Mouse (Mus musculus): ENCODE results near the gene Map2k2.

Gene Map2k2

DNA sequence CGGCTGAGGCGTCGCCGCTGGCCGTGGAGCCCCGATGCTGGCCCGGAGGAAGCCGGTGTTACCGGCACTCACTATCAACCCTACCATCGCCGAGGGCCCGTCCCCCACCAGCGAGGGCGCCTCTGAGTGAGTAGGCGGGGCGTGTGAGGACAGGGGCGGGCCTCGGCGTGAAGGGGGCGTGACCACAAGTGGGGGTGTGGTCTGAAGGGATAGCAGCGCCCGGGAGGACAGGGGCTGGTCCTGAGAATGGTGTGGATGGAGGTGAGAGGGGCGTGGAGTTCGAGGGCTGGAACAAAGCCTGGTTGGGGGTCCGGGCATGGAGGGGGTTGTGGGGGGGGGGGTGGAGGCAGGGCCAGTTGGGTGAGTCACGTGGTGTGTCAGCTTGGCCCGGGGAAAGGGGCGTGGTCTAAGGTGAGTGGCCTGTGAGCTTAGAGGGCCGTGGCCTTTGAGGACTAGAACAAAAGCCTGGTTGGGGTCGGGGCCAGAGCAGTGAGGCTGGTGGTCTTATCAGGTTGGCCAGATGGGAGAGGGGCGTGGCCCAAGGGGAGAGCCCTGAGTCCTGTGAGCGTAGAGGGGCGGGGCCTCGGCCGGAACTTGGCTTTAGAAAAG, 502 bp downstream of the Map2k2 start:
- DNase-seq: peak in 1 of 2 experiments; percentile 86

- DNase-seq: no peak
Observed at GRCm38 (mm10) chr10:81112946-81113345, 7.2 kb downstream of the Map2k2 start.

- DNase-seq: no peak
Observed at GRCm38 (mm10) chr10:81119625-81120024, 13.9 kb downstream of the Map2k2 start.

GRCm38 (mm10) chr10:81120650-81121049, 14.9 kb downstream of the Map2k2 start:
- peak in 1 of 2 experiments; percentile 20 for DNase-seq

- no peak for DNase-seq
Observed at GRCm38 (mm10) chr10:81122889-81123288, 17.2 kb downstream of the Map2k2 start.

DNA sequence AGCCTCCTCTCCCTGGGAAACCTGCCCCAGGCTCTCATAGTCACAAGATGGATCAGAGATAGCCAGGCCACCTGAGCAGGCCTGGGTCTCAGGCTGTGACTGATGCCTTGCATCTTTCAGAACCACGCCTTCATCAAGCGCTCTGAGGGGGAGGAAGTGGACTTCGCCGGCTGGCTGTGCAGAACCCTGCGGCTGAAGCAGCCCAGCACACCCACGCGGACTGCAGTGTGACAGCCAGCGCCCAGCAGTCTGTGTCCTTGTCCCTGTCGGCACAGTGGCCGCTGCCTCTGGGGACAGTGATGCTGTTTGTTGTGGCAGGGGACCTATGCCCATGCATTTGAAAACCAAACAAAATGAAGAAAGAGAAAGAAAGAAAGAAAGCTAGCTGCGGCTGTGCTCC, 17.8 kb downstream of the Map2k2 start:
- DNase-seq: peak in 1 of 2 experiments; percentile 20

- peak in 1 of 2 experiments; percentile 61 for DNase-seq
Observed at GRCm38 (mm10) chr10:81134181-81134587, 28.5 kb downstream of the Map2k2 start.

- peak; percentile 55 to 68 for DNase-seq
Observed at GRCm38 (mm10) chr10:81134966-81135681, 29.4 kb downstream of the Map2k2 start, which contains the start of gene Zbtb7a. Gene Zbtb7a, plus strand, starts transcription at chr10:81135220.

DNA sequence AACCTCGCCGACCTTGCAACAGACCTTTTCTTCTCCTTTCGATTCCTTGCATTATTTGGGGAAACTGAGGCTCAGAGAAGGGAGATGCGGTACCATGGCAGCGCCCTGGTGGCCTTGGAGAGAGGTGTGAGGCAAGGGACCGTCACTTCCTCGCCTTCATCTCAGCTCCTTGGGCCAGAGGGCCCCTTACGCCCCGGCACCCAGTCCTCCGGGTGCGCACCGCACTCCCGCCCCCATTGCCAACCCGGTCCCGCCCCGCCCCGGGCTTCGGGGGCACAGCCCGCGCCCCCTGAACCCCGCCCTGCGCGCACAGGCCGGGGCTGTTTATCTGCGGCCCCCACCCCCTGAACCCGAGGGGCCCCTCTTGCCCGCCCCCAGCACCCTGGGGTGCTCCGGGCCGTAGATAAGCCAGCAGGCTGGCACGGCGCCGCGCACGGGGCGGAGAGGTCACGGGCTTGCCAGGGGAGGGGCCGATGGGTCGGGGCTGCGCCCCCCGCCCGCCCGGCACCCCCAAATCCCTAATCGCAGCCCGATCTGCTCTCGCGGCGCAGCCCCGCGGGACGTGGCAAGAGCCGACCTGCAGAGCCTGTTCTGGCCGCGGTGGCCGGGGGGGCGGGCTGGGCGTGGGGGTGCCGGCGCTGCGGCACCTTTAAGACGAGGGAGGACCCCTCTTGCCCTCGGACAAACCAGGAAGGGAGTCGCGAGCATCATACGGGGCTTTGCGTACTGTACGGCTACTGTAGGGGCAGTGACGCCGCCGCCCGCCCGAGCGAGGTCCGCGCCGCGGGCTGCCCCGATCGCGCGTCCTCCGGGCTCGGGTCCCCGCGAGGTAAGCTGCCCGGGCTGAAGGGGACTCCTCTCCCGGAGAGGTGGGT, 30.4 kb downstream of the Map2k2 start:
- peak; percentile 82 to 85 for DNase-seq

- DNase-seq: peak; percentile 86 to 89
Observed at GRCm38 (mm10) chr10:81136706-81137231, 31.1 kb downstream of the Map2k2 start.

DNA sequence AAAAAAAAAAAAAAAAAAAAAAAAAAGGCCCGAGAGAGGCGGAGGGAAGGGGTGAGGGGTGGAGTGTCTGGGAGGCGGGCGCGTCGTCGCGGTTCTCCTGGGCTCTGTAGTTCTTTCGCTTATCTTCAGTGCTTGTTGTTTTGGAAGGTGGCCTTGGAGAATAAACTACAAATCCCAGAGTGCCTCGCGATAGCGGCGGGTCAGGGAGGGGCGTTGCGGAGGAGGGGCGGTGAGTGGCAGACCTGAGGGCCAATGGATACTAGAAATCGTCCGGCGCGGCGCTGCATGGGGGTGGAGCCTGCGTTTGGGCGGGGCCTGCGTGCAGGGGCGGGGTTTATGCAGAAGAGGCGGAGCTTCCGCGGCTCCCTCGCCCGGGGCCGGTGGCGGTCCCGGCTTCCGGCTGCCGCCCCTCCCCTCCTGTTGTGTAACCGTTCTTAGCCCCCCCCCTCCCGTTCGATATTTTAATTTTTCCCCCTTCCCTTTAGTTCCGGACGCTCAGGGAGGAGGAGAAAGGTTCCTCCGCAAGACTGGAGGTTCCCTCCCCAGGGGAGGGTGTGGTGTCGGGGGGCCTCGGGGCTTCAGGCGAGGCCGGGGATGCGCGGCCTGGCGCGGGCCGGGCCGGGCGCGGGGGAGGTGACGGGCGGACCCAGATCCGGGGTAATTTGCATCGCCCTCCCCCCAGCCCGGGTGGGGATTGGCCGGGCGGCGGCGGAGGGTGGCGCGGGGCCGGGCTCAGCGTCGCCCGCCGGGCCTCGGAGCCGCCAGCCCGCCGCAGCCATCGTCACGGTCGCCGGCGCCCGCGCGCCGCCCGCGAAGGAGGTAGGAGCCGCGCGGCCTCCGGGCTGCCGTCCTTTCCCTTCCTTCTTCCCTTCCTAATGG, 31.8 kb downstream of the Map2k2 start:
- peak; percentile 100 for DNase-seq

GRCm38 (mm10) chr10:81138131-81138782, 32.5 kb downstream of the Map2k2 start:
- peak; percentile 68 to 78 for DNase-seq

- DNase-seq: peak in 1 of 2 experiments; percentile 48
Observed at GRCm38 (mm10) chr10:81138821-81139528, 33.3 kb downstream of the Map2k2 start.

- DNase-seq: peak in 1 of 2 experiments; percentile 43
Observed at GRCm38 (mm10) chr10:81139529-81139846, 33.8 kb downstream of the Map2k2 start.

GRCm38 (mm10) chr10:81140005-81140404, 34.3 kb downstream of the Map2k2 start:
- DNase-seq: peak; percentile 74 to 82

DNA sequence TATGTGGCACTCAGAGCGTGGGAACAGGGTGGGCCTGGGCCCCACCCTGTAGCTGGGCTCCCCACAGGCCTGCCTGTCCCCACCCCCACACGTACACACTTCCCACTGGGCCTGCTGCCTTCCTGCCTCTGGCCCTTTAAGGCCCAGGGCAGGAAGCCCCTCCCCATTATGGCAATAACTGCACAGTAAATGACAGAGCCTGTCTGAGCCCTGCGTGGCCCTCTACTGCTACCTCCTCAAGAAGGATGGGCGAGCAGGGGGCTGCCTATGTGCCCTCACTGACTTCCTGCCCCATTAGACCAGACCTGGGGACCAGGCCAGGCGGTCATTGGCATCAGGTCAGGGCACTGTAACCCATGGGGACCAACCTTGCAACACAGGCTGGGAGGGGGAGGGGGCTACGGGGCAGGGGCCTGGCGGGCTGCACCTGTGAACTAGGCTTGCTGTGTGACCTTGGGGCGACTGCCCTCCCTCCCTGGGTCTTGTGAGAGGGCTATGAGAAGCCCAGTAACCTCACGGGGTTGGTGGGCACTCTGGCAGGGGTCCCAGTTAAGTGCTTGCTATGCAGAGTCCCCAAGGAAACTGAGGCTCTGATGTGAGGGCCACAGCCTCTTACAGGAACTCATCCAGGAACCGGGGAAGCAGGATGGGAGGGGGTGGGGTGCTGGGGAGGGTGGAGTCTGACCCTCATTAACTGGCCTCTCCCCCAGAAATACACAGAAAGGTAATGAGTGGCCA, 35.2 kb downstream of the Map2k2 start:
- DNase-seq: peak in 1 of 2 experiments; percentile 54

GRCm38 (mm10) chr10:81141455-81142210, 35.9 kb downstream of the Map2k2 start:
- peak in 1 of 2 experiments; percentile 40 for DNase-seq

- peak; percentile 66 to 71 for DNase-seq
Observed at GRCm38 (mm10) chr10:81142551-81142981, 36.9 kb downstream of the Map2k2 start.

DNA sequence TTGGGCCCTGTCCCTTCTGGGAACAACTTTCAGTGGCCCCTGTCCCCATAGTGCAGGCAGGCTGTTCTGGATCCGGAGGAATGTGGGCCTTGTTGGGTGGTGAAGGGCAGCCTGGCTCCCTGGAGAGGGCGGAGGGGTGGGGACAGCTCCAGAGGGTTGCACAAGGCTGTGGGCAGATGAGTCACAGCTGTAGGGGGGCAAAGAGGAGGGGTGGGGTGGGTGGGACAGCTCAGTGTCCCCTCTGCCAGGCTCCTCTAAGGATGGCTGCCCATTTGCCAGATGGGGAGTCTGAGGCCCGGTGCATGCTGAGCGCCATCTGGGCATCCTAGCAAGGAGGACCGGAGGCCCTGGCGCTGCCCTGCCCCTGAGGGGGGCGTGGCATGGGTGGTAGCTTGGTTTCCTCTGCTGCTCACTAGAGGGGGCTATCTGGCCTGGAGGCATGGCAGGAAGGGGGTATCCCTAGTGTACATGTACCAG, 37.5 kb downstream of the Map2k2 start:
- peak; percentile 72 to 81 for DNase-seq
